Mouse (Mus musculus): ENCODE results near the gene B430306N03Rik. TPM values are rescaled to one million over a fixed set of nuclear protein-coding genes. Genes with fewer than 3 reads are reported as not detected.

The B430306N03Rik gene
- total RNA-seq, 2 experiments from 2014 or later = not detected

DNA sequence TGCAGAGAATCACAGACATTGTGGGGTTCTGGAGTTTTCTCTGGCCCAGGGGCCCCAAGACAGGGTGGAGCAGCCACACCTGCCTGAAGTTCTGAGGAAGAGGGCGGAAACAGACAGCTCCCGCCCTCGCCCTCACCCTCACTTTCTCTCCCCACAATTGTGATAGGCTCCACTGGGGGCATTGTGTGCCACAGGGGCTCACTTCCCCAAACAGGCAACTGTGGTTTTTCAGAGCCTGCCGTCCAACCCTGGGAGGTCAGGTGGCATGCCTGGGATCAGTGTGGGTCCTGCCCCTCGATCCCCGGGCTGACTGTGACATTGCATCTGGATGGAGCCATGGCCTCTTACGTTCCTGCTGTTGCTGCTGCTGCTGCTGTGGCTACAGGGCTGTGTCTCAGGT lies 15.7 kb upstream of the B430306N03Rik start:
- DNase-seq (ENCODE audit: extremely low spot score in 1 of 2, low spot score in 2 of 2) = no peak
- intact Hi-C loops (cut with DNase I) = no loop called here

DNA sequence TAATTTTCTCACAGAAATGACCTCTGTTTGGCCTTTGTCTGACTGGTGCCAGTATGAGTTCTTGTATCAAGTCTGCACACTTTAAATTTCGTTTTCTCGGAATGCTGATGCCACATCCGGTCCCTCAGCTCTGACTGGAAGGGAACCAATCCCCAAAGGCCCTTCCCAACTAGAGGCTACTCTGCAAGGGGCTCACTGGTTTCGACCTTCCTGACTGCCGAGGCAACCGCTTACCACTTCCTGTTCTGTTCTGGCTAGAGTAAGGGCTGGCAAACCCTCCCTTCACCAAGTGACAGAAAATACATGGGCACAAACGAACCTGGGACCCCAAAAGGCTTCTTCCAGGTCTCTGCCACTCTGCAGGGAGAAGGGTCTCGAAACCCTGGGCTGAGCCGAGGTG lies 15.1 kb upstream of the B430306N03Rik start:
- intact Hi-C loops (cut with DNase I) = no loop called here
- no peak for DNase-seq (ENCODE audit: extremely low spot score in 1 of 2, low spot score in 2 of 2)

DNA sequence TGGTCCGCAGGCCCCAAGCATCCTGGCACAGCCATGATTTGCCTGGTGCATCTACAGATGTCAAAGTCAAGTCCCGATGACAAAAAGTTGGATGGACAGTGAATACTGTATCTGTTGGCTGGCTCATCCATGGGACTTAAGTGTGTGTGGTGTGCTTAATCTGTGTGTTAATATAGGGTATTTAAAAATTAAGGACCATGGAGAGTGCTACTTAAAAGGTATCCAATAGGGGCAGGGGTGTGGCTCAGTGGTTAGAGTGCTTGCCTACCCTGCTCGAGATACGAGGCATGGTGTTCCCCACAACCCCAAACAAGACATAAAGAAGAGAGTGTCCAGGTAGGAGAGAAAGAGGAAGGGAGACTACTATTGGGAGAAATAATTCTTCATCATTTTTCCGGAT lies 14.1 kb upstream of the B430306N03Rik start:
- DNase-seq (ENCODE audit: extremely low spot score in 1 of 2, low spot score in 2 of 2) = no peak
- intact Hi-C loops (cut with DNase I) = no loop called here

DNA sequence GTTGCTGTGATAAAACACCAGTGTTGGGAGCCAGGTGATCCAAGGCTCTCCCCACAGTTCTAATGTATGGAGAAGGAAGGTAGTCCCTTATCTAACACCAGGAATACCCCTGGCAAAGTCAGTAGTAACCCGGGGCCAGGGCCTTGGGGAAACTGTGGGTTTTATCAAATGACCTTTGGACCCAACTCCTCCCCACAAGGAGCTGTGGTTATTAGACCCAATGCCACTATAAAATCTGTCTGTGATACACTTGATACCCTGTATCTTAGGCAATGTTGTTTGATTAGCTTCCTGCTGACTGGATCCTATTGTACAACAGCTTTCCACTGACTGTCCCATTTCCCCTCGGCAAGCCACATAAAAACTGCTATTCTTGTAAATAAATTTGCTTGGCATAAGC lies 3.8 kb upstream of the B430306N03Rik start:
- DNase-seq (ENCODE audit: extremely low spot score in 1 of 2, low spot score in 2 of 2) = no peak
- intact Hi-C loops (cut with DNase I) = no loop called here

DNA sequence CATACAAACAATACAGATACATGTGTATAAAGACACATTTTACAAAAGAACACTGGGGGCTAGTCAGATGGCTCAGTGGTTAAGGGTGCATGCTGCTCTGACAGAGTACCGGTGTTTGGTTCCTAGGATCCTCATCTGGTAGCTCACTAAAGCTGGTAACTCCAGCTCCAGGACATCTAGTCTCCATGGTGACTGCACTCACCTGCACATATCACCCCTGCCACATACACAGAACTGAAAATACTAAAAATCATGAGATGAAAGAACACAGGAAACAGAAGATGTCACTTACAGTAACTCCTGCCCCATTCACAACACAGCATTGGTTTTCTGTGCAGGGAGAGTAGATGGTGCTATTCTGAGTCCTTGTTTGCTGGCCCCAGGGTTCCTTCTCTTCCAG lies 2.7 kb downstream of the B430306N03Rik start:
- no peak for DNase-seq (ENCODE audit: extremely low spot score in 1 of 2, low spot score in 2 of 2)
- intact Hi-C loops (cut with DNase I) = no loop called here

DNA sequence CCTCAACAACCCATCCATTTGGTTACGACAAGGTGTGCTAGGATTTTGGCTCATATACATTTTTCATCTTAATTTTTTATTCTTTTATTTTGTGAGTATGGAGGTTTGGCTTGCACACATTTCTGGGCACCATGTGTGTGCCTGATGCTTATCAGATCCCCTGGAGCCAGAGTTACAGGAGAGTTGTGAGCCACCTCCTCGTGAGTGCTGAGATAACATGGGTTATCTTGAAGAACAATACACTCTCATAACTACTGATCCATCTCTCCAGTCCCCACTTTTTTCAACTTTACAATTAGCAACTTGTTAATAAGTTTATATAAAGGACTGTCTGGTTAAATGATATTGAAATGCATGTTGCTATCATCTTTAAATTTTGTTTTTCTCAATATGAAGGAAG lies 5.3 kb downstream of the B430306N03Rik start:
- intact Hi-C loops (cut with DNase I) = no loop called here
- DNase-seq (ENCODE audit: extremely low spot score in 1 of 2, low spot score in 2 of 2) = no peak

DNA sequence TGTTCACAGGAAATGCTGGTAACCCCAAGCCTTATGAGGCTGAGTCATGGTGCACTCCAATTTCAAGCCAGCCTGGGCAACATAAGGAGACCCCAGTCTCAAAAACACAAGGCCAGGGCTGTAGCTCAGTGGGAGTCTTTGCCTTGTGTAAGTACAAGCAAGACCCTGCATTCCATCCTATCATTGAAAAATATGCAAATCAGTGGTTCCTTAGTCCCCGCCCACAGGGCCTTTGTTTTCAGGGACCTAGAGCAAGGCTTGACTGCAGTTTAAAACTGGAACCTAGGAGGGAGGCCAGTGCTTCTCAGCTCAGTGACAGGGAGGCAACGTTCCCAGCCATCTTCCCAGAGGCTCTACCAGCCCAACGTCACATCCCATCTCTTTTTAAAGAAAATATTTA lies 7.3 kb downstream of the B430306N03Rik start:
- no peak for DNase-seq (ENCODE audit: extremely low spot score in 1 of 2, low spot score in 2 of 2)
- intact Hi-C loops (cut with DNase I) = no loop called here

DNA sequence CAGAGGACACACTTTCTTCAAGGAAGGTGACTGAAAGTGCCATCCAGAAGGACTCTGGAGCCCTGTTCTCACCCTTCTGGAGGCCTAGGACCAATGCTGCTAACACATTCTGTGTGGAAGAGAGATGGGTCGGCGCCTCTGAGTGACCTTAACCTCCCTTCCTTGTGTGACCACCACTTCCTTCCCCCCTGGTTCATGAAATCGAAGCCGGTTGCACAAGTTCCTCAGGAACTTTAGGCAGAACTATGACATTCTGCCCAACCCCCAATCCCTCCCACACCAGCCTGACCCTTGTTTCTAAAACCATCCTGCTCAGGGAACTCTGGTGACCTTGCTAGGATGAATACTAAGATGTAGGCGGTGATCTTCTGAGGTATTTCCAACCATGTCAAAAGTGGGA lies 8.3 kb downstream of the B430306N03Rik start:
- DNase-seq (ENCODE audit: extremely low spot score in 1 of 2, low spot score in 2 of 2) = no peak
- intact Hi-C loops (cut with DNase I) = no loop called here

DNA sequence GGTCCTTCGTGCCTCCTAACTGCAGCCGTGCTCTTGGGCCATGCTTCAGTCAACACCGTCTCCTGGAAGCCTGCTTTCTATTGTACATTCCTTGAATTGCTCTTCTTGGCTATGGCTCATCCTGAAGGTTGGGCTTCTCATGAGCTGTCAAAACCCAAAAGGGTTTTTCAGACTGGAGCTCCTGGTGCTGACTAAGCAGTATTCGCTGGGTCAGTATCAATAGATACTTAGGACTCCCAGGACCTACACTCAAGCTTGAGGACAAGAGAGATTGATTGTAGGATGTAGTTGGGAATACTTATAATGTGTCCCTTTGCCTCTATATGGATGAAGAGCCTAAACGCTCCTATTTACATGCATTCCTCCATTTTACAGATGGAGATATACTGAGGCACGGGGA lies 9.2 kb downstream of the B430306N03Rik start:
- intact Hi-C loops (cut with DNase I) = loop anchor here (5.0 kb wide), 1 partner anchor 38 kb away; no protein-coding TSS in a partner anchor
- DNase-seq (ENCODE audit: extremely low spot score in 1 of 2, low spot score in 2 of 2) = no peak

DNA sequence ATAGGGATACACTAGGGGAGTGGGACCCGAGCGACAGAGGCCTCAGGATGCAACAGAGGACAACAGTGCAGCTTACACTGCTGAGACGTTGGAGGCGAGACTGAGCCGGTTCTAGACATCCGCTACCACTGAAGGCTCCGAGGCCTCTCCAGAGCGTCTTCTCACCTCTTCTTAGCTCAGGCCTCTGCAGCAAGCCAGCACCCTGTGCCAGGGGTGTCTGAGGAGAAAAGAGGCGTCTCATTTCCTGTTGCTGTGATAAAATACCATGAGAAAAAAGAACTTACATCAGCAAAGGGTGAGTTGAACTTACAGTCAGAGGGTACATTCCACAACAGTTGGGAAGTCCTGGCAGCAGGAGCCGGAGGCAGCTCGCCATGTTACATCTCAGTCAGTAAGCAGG lies 9.7 kb downstream of the B430306N03Rik start:
- no peak for DNase-seq (ENCODE audit: extremely low spot score in 1 of 2, low spot score in 2 of 2)
- intact Hi-C loops (cut with DNase I) = loop anchor here (5.0 kb wide), 1 partner anchor 38 kb away; no protein-coding TSS in a partner anchor

DNA sequence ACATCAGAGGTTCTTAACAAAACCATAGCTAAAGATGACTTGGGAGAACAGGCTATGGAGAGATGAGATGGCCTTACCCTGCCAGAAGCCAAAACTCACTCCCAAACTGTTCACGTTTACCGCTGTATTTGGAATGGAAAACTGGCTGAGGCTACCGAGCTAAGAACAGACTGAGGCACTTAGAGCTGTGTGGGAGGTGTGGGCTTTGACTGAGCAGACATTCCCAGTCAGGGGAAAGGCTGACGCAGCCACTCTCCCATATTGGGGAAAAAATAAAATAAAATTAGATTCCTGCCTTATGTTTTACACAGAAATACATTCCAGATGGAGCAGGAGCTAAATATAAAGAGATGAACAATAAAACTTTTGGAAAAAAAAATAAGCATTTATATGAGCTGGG lies 10.7 kb downstream of the B430306N03Rik start:
- DNase-seq (ENCODE audit: extremely low spot score in 1 of 2, low spot score in 2 of 2) = peak in 1 of 2 experiments; percentile 83
- intact Hi-C loops (cut with DNase I) = loop anchor here (5.0 kb wide), 1 partner anchor 39 kb away; no protein-coding TSS in a partner anchor

DNA sequence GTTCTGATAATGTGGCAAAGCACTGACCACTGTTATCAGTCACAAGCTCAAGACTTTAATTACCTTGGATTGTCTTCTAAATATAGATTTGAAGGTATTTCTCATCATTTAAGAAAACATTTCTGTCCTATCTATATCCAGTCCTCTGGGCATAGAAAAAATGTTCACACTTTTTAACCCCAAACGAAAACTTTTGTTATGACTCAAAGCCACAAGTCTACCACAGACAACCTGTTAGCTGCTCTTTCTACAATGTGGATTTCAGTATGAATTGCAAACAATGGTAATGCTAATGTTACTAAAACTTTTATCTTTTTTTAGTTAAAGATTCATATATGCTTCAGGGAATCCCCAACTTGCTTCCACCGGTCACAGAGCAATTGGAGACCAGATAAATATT lies 16.6 kb downstream of the B430306N03Rik start:
- intact Hi-C loops (cut with DNase I) = no loop called here
- DNase-seq (ENCODE audit: extremely low spot score in 1 of 2, low spot score in 2 of 2) = no peak

DNA sequence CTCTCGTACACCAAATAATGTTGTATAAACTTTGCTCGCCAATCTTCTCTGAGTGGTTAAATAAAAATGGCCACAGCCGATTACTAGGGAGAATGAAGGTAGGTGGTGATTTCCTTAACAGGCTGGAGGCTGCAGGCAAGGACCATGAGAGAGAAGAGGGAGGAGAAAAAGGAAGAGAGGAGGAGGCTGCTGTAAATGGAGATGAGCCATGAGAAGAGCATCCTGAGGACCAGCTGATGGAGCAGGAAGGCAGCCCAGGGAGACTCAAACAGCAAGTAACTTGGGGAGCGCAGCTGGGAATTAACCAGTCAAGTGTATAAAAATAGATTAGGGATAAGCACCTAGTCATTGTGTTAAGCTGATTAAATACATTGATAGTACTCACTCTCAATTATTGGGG lies 18.2 kb downstream of the B430306N03Rik start:
- intact Hi-C loops (cut with DNase I) = no loop called here
- DNase-seq (ENCODE audit: extremely low spot score in 1 of 2, low spot score in 2 of 2) = no peak

DNA sequence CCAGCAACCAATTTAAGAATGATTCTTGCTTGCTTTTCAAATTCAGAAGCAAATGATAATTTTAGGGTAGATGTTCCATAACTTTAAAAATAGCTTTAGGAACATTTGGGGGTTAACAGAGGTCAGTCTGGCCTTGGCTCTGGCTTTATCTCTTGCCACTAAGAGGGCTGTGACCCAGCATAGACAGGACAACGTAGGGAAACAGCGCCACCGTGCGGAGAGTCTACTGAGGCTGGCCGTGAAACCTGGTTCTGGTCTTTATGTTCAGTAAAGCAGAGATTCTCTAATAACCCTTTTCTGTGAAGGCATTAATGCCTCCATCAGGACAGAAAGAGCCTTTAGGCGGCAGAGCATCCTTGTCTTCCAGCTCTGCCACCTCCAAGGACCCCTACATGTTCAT lies 20.9 kb downstream of the B430306N03Rik start:
- peak; percentile 66 to 82 for DNase-seq (ENCODE audit: extremely low spot score in 1 of 2, low spot score in 2 of 2)
- intact Hi-C loops (cut with DNase I) = loop anchor here (2.0 to 5.0 kb wide), 3 partner anchors 55 to 235 kb away; no protein-coding TSS in a partner anchor

DNA sequence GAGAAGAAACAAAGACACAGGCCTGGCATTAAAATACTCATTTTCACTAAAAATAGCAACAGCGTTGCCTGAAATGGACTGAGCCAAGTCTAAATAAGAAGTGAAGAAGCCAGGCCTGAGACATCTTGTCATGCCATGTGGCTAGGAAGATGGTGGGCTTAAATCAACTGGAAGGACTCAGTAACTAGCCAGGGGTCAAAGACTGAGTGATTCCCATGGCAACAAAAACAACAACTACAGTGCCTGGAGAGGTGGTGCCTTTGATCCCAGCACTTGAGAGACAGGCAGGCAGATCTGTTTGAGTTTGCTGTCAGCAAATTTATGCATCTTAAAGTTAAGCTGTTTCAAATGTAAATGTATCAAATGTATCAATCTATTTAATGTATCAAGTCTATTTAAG lies 24.3 kb downstream of the B430306N03Rik start:
- DNase-seq (ENCODE audit: extremely low spot score in 1 of 2, low spot score in 2 of 2) = no peak

DNA sequence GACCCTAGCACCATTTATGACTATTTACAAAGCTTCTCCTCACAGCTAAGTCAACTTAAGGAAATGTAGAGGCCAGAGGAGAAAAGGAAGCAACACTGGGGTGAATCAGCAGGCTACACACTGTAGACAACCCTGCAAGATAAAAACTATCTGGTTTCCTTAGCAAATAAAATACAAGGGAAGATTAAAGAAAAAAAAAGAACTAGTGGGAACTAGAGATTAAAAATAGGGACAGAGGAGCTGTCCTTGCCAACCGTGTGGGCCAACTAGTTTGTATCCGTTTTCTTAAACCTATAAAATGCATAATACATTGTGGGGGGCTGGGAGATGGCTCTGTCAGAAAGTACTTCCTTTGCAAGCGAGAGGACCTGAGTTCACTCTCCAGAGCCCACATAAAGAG lies 26.0 kb downstream of the B430306N03Rik start:
- intact Hi-C loops (cut with DNase I) = no loop called here
- DNase-seq (ENCODE audit: extremely low spot score in 1 of 2, low spot score in 2 of 2) = no peak

More for the DNA sequence above, 24.3 kb downstream of the B430306N03Rik start:
- intact Hi-C loops (cut with DNase I) = no loop called here

DNA sequence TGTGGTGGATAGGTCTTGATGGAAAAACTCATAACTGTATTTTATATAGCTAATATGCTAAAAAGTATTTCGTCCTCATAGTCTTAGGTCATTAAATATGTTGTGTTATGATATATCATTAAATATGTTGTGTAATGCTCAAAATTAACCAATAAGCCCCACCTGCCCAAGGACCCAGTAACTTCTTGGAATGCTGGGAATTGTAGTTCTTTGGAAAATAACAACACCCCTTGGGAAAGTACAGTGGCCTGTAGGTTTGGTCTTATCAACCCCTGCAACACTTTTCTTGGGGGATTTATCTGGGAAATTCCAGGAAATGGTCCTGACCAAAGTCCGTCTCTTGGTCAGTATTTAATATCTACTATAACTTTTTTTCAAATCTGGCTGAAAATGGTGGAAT lies 27.1 kb downstream of the B430306N03Rik start:
- no peak for DNase-seq (ENCODE audit: extremely low spot score in 1 of 2, low spot score in 2 of 2)
- intact Hi-C loops (cut with DNase I) = no loop called here

DNA sequence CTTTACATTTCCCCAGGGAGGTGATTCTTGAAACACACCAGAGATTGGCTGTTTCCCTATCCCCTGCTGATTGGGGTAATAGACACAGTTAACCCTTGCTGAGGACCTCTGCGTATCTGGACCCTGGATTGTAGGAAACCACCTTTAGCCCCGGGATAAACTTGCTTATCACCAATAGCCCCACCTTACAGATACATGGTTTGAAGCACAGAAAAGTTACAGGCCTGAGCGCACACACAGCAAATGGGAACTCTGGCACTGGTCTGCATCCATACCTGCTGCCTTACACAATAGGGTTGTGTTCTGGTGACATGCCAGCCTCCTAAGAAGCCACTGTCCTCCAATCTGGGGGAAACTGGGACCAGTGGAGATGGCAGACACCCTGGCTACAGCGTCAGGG lies 29.9 kb downstream of the B430306N03Rik start:
- DNase-seq (ENCODE audit: extremely low spot score in 1 of 2, low spot score in 2 of 2) = no peak
- intact Hi-C loops (cut with DNase I) = no loop called here

DNA sequence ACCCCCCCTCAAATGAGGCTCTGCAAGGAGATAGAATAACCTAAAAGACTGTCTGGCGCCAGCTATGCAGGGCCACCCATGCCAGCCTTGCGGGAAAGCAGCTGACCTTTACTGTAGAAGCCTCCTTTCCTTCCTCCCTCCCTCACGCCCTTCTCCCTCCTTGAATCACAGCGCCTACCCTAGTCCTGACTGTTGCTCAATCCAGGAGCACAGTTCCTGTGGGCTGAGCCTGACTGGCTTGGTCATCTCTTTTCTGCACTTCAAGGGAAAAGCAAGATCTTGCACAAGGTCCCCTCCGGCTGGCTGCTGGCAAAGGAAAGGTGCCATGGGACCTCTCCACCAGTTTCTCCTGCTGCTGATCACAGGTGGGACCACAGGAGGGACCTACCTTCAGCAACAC lies 30.3 kb downstream of the B430306N03Rik start, which contains the start of gene Trem2:
Gene Trem2, plus strand, starts transcription at position 171 of the 400 bp plus-strand sequence.
- intact Hi-C loops (cut with DNase I) = no loop called here
- no peak for DNase-seq (ENCODE audit: extremely low spot score in 1 of 2, low spot score in 2 of 2)

DNA sequence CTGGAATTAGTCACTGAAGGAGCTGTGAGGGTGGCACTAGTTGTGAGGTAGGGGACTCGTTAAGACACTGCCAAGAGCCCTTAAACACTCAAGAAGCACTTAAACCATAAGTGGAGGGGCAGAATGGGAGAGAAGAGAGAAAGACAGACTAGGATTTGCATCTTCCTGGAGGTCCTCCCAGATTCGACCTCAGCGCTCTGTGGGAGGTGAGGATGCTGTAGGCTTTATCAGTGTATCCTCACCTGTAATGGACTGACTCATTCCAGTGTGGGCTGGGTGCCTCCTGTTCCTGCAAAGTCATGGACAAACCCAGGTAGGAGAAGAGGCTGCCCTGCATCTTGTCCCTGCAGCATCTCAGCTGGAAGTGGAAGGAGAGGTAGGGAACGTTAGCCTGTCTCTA lies 30.9 kb downstream of the B430306N03Rik start:
- DNase-seq (ENCODE audit: extremely low spot score in 1 of 2, low spot score in 2 of 2) = no peak
- intact Hi-C loops (cut with DNase I) = no loop called here

DNA sequence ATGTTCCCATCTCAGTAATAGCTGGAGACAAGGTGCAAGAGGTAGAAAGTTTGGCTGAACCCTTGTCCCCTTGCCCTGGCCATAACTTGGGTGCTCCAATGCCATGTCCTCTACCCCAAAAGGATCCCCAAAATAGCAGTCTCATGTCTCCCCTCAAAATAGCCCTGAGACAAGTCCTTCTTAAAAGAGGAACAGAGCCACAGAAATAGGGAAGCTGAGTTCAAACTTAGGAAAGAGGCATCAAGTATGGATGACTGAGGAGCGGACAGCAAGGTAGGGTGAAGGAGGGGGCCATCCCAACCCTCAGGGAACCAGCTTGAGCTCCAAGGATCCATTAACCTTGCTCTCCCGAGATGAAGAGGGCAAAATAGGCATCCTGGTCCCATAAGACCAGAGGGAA lies 31.3 kb downstream of the B430306N03Rik start:
- intact Hi-C loops (cut with DNase I) = no loop called here
- DNase-seq (ENCODE audit: extremely low spot score in 1 of 2, low spot score in 2 of 2) = no peak
